Mouse (Mus musculus): ENCODE data around the gene Epas1. TPM values are rescaled to one million over a fixed set of nuclear protein-coding genes. Genes with fewer than 3 reads are reported as not detected.

Gene Epas1
- polyA plus RNA-seq, 1 experiment from 2014 or later = 4.3 TPM

GRCm38 (mm10) chr17:86761859-86762258 is 8.4 kb downstream of the Epas1 start:
- WGBS = 91% methylated on average over 5 of the region's 5 CpGs
- Histone ChIP-seq H3K9me3 (no peaks in the 10 kb centered on the region), H3K9ac (replicated peaks) (no peak overlapping the region), H3K27me3 (peaks cover 11% of the 10 kb centered on the region; the same call in 1 of the 2 replicates), H3K27ac (no peak overlapping the region), H3K36me3 (no peaks in the 10 kb centered on the region), H3K4me1 (replicated peaks) (no peaks in the 10 kb centered on the region), H3K4me2 (replicated peaks) (no peak overlapping the region), H3K4me3 (replicated peaks) (no peak overlapping the region)
- no peak for ATAC-seq

- 81% methylated on average over 11 of the region's 11 CpGs for WGBS
- H3K27ac ChIP-seq = no peak overlapping the region
- no peaks in the 10 kb centered on the region for H3K4me1 ChIP-seq (replicated peaks)
- no peak overlapping the region for H3K4me2 ChIP-seq (replicated peaks)
- no peak for ATAC-seq
- H3K9ac ChIP-seq (replicated peaks) = no peak overlapping the region
- 0 out of 2 replicates have a peak, but pooled peaks cover 7% of the 10 kb centered on the region for H3K27me3 ChIP-seq
- no peaks in the 10 kb centered on the region for H3K9me3 ChIP-seq
- no peaks in the 10 kb centered on the region for H3K36me3 ChIP-seq
- no peak overlapping the region for H3K4me3 ChIP-seq (replicated peaks)
These were observed 9.2 kb downstream of the Epas1 start for GRCm38 (mm10) chr17:86762479-86763242.

GRCm38 (mm10) chr17:86765762-86766404 is 12.4 kb downstream of the Epas1 start:
- WGBS = 91% methylated on average over 8 of the region's 8 CpGs

GRCm38 (mm10) chr17:86766412-86766811 is 12.9 kb downstream of the Epas1 start:
- Histone ChIP-seq H3K36me3 (no peaks in the 10 kb centered on the region), H3K27me3 (no peaks in the 10 kb centered on the region), H3K27ac (no peak overlapping the region), H3K4me1 (replicated peaks) (no peaks in the 10 kb centered on the region), H3K9me3 (no peaks in the 10 kb centered on the region), H3K9ac (replicated peaks) (no peak overlapping the region), H3K4me2 (replicated peaks) (no peak overlapping the region), H3K4me3 (replicated peaks) (no peak overlapping the region)
- no peak for ATAC-seq
- WGBS = 87% methylated on average over 4 of the region's 4 CpGs

More at GRCm38 (mm10) chr17:86765762-86766404, 12.4 kb downstream of the Epas1 start:
- Histone ChIP-seq H3K9ac (replicated peaks) (no peak overlapping the region), H3K4me1 (replicated peaks) (no peaks in the 10 kb centered on the region), H3K36me3 (no peaks in the 10 kb centered on the region), H3K4me2 (replicated peaks) (no peak overlapping the region), H3K27ac (no peak overlapping the region), H3K4me3 (replicated peaks) (no peak overlapping the region), H3K9me3 (no peaks in the 10 kb centered on the region), H3K27me3 (no peaks in the 10 kb centered on the region)
- ATAC-seq = no peak

GRCm38 (mm10) chr17:86768596-86768995 is 15.1 kb downstream of the Epas1 start:
- no peak overlapping the region for H3K4me2 ChIP-seq (replicated peaks)
- H3K27ac ChIP-seq = no peak overlapping the region
- no peak for ATAC-seq
- no peaks in the 10 kb centered on the region for H3K27me3 ChIP-seq
- H3K4me3 ChIP-seq (replicated peaks) = no peak overlapping the region
- no peaks in the 10 kb centered on the region for H3K4me1 ChIP-seq (replicated peaks)
- H3K9me3 ChIP-seq = no peaks in the 10 kb centered on the region
- WGBS = 85% methylated on average over 7 of the region's 7 CpGs
- H3K9ac ChIP-seq (replicated peaks) = no peak overlapping the region
- H3K36me3 ChIP-seq = no peaks in the 10 kb centered on the region

GRCm38 (mm10) chr17:86769330-86770211 is 16.1 kb downstream of the Epas1 start:
- H3K4me1 ChIP-seq (replicated peaks) = no peaks in the 10 kb centered on the region
- no peak overlapping the region for H3K27ac ChIP-seq
- 82% methylated on average over 16 of the region's 16 CpGs for WGBS
- no peaks in the 10 kb centered on the region for H3K36me3 ChIP-seq
- no peak overlapping the region for H3K4me2 ChIP-seq (replicated peaks)
- no peaks in the 10 kb centered on the region for H3K9me3 ChIP-seq
- no peak for ATAC-seq
- no peak overlapping the region for H3K9ac ChIP-seq (replicated peaks)
- H3K4me3 ChIP-seq (replicated peaks) = no peak overlapping the region
- H3K27me3 ChIP-seq = no peaks in the 10 kb centered on the region

GRCm38 (mm10) chr17:86770848-86771247 is 17.3 kb downstream of the Epas1 start:
- no peaks in the 10 kb centered on the region for H3K9me3 ChIP-seq
- H3K4me3 ChIP-seq (replicated peaks) = no peak overlapping the region
- no peaks in the 10 kb centered on the region for H3K4me1 ChIP-seq (replicated peaks)
- no peak for ATAC-seq
- H3K36me3 ChIP-seq = no peaks in the 10 kb centered on the region
- no peak overlapping the region for H3K27ac ChIP-seq
- WGBS = 86% methylated on average over 5 of the region's 5 CpGs
- H3K27me3 ChIP-seq = no peaks in the 10 kb centered on the region
- no peak overlapping the region for H3K9ac ChIP-seq (replicated peaks)
- no peak overlapping the region for H3K4me2 ChIP-seq (replicated peaks)

- H3K9me3 ChIP-seq = no peaks in the 10 kb centered on the region
- H3K36me3 ChIP-seq = no peaks in the 10 kb centered on the region
- ATAC-seq = no peak
- H3K27me3 ChIP-seq = no peaks in the 10 kb centered on the region
- WGBS = 80% methylated on average over 11 of the region's 11 CpGs
- H3K4me2 ChIP-seq (replicated peaks) = no peak overlapping the region
- H3K4me3 ChIP-seq (replicated peaks) = no peak overlapping the region
- H3K9ac ChIP-seq (replicated peaks) = no peak overlapping the region
- H3K4me1 ChIP-seq (replicated peaks) = no peaks in the 10 kb centered on the region
- no peak overlapping the region for H3K27ac ChIP-seq
These were observed 18.5 kb downstream of the Epas1 start for GRCm38 (mm10) chr17:86772035-86772434.

- no peaks in the 10 kb centered on the region for H3K9me3 ChIP-seq
- no peaks in the 10 kb centered on the region for H3K27me3 ChIP-seq
- H3K27ac ChIP-seq = no peak overlapping the region
- H3K4me1 ChIP-seq (replicated peaks) = no peaks in the 10 kb centered on the region
- no peak overlapping the region for H3K4me2 ChIP-seq (replicated peaks)
- ATAC-seq = no peak
- H3K36me3 ChIP-seq = no peaks in the 10 kb centered on the region
- no peak overlapping the region for H3K4me3 ChIP-seq (replicated peaks)
- 90% methylated on average over 15 of the region's 15 CpGs for WGBS
- no peak overlapping the region for H3K9ac ChIP-seq (replicated peaks)
These were observed 19.6 kb downstream of the Epas1 start for GRCm38 (mm10) chr17:86772929-86773588.

GRCm38 (mm10) chr17:86776538-86776937 is 23.0 kb downstream of the Epas1 start:
- H3K4me2 ChIP-seq (replicated peaks) = no peak overlapping the region
- no peaks in the 10 kb centered on the region for H3K9me3 ChIP-seq
- no peak overlapping the region for H3K4me3 ChIP-seq (replicated peaks)
- H3K36me3 ChIP-seq = no peaks in the 10 kb centered on the region
- ATAC-seq = no peak
- no peak overlapping the region for H3K9ac ChIP-seq (replicated peaks)
- 0 out of 2 replicates have a peak, but pooled peaks cover 5% of the 10 kb centered on the region for H3K4me1 ChIP-seq (replicated peaks)
- H3K27me3 ChIP-seq = no peaks in the 10 kb centered on the region
- no peak overlapping the region for H3K27ac ChIP-seq
- WGBS = 89% methylated on average over 12 of the region's 12 CpGs

GRCm38 (mm10) chr17:86778147-86778546 is 24.6 kb downstream of the Epas1 start:
- Histone ChIP-seq H3K9me3 (no peaks in the 10 kb centered on the region), H3K27me3 (no peaks in the 10 kb centered on the region), H3K9ac (replicated peaks) (no peak overlapping the region), H3K27ac (no peak overlapping the region), H3K4me1 (replicated peaks) (0 out of 2 replicates have a peak, but pooled peaks cover 8% of the 10 kb centered on the region), H3K4me3 (replicated peaks) (no peak overlapping the region), H3K36me3 (no peaks in the 10 kb centered on the region), H3K4me2 (replicated peaks) (no peak overlapping the region)
- no peak for ATAC-seq
- WGBS = 95% methylated on average over 6 of the region's 6 CpGs
